Mouse (Mus musculus) gastrocnemius, adult 8-10 months (tissue): ENCODE data around the gene Lcn6. TPM values are rescaled to one million over a fixed set of nuclear protein-coding genes. Genes with fewer than 3 reads are reported as not detected.
"Not testable (repeated sequence)": the region's sequence is repeated elsewhere in the genome, so short reads cannot be mapped to it uniquely, and the experiment has no call there.

ENCODE experiments used
- DNase-seq, 2 experiments: peaks; one replicate each; pipeline ENCODE4 v3.0.0; 2022; ENCODE audit warnings: low spot score in 2 of 2
- total RNA-seq, 4 experiments: library from RNA; stranded (reverse); gene quantifications; 2 replicates each; pipeline ENCODE4 v1.2.4; 2022

The Lcn6 gene
- not detected for total RNA-seq

GRCm38 (mm10) chr2:25676486-25676885 lies at the start of gene Lcn6:
Gene Lcn6, plus strand, starts transcription at chr2:25676786.
- DNase-seq = no peak

DNA sequence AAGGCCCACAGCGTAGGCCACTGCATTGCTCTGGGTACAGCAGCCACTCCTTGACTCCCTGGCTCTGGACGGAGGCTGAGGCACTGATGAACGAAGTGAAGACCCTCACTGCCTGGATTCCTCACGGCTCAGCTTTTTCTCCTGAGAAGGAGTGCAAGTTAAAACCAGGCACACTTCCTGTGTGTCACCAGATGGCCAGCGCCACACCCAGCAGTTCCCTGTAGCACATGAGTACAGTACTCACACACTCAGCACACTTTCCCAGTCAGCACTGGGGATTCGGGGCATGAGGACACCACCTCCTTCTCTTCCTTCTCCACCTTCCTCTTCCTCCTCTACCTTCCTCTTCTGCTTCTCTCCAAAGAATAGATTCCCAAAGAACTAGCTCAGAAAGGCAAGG lies 48.8 kb upstream of the Lcn6 start, which contains the start of gene Fcna:
TSS of gene Fcna (minus strand) at position 220 of the 400 bp plus-strand sequence.
- DNase-seq = no peak

- no peak for DNase-seq
Measured at GRCm38 (mm10) chr2:25628738-25629137, 47.8 kb upstream of the Lcn6 start.

DNA sequence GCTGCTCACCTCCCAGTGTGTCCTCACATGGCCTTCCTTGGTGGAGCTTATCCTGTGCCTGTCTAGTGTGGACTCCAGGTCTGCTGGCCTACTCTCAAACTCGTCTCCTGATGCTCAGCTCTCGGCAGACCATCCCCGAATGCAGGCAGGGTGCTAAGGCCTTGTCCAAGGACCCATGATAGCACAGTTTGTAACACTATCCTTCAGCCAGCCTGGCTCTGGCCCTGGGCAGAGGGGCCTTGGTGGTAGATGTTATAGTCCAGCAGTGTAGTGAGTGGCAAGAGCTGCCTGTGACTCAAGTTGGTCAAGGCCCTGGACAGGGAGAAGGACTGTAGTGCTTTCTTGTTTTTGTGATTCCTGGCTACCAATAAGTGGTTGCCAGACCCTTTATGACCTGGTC lies 43.0 kb upstream of the Lcn6 start:
- DNase-seq = no peak

- no peak for DNase-seq
Measured at GRCm38 (mm10) chr2:25634046-25634445, 42.5 kb upstream of the Lcn6 start.

GRCm38 (mm10) chr2:25639890-25640289 lies 36.7 kb upstream of the Lcn6 start:
- DNase-seq = no peak

- DNase-seq = no peak
Measured at GRCm38 (mm10) chr2:25652902-25653301, 23.7 kb upstream of the Lcn6 start, which contains the start of gene Lcn8. Gene Lcn8, plus strand, starts transcription at chr2:25653120.

DNA sequence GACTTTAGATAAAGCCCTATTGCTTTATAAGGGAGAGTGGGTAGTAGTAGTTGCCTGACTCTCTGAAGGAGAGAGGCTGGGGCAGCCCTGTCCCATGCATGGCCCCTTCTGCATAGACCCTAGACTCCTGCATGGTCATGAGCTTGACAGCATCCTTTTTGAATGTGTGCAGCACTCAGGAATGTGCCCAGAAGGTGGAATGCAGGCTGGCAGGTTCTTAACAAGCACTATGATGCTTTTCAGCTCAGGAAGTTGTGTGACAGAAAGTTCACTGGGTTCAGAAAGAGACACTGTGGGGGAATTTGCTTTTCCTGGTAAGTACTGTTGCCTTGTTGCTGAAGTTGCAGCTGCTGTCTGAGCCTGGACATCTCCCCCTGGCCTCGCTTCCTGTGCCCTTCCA lies 22.1 kb upstream of the Lcn6 start:
- no peak for DNase-seq

- DNase-seq = peak in 1 of 2 experiments; percentile 34
Measured at GRCm38 (mm10) chr2:25656691-25657090, 19.9 kb upstream of the Lcn6 start.

DNA sequence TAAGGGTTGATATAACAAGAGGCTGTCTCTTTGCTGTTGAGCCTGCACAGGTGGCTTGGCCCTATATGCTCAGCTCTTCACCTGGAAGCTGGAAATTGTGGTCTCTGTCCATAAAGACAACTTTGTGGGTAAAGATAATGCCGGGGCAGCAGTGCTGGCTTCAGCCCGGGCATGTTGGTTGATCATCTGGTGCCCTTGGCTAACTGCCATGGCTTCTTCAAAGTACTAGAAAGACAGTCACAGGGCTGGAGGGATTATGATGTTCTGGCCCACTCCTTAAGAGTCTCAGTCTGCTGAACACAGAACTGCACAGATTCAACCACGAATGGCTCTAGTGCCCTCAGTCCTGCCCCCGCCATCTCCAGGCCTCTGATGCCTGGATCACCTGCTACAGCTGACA lies 19.3 kb upstream of the Lcn6 start:
- DNase-seq = no peak

DNA sequence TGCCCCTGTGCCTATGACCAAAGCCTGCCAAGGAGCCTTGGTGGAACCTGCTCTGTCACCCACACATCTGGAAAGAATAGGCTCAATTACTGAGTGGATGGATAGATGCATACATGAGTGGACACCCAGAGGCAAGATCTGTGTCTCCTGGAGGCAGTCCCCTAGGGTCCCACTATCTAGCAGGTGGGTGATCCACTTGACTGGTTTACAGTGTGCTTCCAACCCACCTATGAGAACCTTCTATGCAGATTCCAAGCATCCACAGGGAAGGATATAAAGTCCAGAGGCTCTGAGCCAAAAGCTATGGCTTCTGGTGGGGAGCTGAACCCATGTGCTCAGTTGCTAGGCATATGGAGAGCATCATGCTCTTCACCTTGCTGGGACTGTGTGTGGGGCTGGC lies 18.9 kb upstream of the Lcn6 start, which contains the start of gene Lcn5:
TSS of gene Lcn5 (plus strand) at position 301 of the 400 bp plus-strand sequence.
- no peak for DNase-seq

DNA sequence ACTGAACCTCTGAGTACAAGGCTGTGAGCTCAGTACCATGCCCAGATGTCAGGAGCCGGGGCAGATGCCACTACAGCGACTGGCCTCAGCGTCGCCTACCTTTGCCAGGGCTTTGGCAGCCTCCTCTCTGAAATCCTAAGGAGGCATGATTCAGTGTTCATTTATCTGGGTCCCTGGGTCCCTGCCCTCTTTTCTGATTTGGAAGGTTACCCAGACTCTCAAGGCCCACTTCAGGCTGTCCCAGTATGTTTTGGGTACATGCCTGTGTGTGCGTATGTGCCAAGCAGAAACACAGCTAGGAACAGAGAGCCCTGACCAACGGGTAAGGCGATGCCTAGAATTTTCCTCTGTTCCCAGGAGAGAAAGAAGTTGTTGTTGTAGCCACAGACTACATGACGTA lies 16.3 kb upstream of the Lcn6 start:
- DNase-seq = no peak

DNA sequence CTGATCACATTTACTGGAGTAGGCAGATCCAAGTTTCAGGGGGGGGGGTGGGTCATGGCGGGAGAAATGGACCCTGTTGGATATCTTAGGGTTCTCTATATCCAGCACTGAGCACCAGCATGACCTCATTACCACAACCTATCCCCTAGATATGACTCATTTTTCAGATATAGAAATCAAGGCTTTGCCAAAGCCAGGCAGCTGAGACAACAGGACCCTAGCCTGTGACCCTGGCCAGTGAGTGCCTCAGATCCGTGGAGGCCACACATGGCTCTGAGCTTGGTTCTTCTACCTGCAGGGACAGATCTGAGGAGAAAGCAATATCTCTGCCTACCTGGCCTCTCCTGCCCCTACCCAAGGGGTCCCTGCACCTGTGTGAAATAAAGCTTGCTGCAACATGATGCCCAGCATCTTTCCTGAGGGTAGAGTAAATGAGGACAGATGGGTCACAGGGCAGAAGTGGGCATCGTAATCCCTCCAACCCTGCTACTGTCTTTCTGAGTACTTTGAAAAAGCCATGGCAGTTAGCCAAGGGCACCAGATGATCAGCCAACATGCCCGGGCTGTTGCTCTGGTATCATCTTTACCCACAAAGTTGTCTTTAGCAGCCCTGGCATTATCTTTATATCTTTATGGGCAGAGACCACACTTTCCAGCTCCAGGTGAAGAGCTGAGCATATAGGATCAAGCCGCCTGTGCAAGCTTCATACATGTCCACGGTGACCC lies 15.2 kb upstream of the Lcn6 start:
- no peak for DNase-seq

DNA sequence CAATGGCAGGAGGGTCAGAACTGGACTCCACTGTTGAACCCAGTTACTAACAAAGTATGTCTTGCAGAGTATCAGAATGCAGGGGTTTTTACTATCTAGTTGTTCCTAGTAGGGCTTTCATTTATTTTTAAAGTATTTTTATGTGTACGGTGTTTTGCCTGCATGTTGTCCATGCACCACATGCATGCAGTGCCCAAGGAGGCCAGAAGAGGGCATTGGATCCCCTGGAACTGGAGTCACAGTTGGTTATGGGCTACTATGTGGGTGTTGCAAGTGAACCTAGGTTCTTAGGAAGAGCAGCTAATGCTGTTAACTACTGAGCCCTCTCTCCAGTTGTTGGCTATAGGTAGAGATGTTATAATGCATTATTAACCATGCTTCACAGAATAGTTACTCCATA lies 13.1 kb upstream of the Lcn6 start:
- DNase-seq = no peak

- no peak for DNase-seq
Measured at GRCm38 (mm10) chr2:25664125-25664524, 12.5 kb upstream of the Lcn6 start.

- DNase-seq = no peak
Measured at GRCm38 (mm10) chr2:25666516-25666915, 10.1 kb upstream of the Lcn6 start.

DNA sequence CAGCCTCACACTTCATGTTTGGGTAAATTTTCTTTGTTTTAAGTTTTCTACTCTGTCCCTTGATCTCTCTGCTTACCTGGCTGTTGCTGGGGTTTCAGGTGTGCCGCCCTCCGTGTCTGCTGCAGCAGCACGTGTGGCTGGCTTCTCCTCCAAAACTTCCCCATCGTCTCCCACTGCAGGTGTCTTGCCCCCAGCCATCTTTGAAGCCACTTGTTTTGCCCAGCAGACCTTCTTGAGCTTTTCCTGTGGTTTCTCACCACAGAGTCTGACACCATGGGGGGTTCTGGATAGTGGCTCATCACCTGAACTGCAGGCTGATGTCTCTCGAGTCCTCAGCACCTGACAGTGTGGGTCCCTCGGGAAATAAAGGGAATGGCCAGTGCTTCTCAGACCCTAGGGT lies 3.0 kb downstream of the Lcn6 start:
- DNase-seq = no peak

GRCm38 (mm10) chr2:25682426-25682825 lies 5.8 kb downstream of the Lcn6 start, which contains the start of gene Lcn10:
Gene Lcn10, plus strand, starts transcription at chr2:25682726.
- no peak for DNase-seq

DNA sequence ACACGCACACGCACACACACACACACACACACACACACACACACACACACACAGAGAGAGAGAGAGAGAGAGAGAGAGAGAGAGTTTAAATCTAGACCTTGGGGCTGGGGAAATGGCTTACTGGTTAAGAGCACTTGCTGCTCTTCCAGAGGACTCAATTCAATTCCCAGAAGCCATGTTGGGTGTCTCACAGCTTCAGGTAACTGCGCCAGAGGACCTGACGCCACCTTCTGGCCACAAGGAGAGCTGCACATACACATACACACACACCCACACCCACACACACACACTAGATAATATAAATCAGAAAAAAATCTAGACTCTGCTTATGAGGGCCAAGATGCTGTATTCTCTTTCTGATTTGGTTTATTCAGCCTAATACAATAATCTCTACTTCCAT lies 10.4 kb downstream of the Lcn6 start:
- no peak for DNase-seq

DNA sequence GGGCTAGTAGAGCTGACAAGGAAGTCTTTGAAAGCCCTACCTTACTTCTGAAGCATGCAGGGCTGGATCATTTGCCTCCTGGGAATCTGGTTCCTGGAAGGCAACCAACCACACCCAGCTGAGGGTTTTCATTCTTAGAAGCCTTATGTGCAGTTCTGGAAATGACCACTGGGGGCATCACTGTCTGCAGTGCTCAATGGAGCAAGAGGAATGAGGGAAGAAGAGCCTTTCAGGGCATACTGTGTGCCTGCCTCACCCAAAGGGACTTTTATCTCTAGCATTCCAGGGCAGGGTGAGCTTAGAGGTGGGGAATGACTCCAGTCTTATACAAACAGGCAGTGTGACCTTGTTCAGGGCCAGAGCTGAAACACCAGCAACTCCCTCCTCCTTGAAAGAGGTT lies 18.0 kb downstream of the Lcn6 start:
- DNase-seq = peak; percentile 18 to 27

- DNase-seq = no peak
Measured at GRCm38 (mm10) chr2:25696951-25697350, 20.4 kb downstream of the Lcn6 start.

GRCm38 (mm10) chr2:25698696-25699095 lies 22.1 kb downstream of the Lcn6 start:
- no peak for DNase-seq

DNA sequence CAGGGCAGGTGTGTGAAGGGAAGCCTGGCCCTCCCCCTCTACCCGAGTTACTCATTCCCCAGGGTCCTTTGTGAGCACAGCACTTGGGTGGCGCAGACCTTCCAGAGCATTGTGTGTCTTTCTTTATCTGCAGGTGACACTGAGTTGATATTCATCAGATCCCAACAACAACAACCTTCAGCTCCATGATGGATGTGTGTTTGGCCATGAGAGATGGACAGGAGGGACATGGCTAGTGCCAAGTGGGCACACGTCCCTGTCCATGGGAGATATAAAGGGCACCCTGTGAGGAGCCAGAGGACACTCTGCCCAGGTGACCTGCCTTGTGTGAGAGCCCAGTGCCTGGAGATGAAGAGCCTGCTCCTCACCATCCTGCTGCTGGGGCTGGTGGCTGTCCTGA lies 23.2 kb downstream of the Lcn6 start, which contains the start of gene Obp2a:
TSS of gene Obp2a (plus strand) at position 301 of the 400 bp plus-strand sequence.
- DNase-seq = not testable (repeated sequence)
